Mouse (Mus musculus): ENCODE results near the gene Hrasls. TPM values are rescaled to one million over a fixed set of nuclear protein-coding genes. Genes with fewer than 3 reads are reported as not detected.

The Hrasls gene
- total and polyA plus RNA-seq, 3 experiments = not detected

DNA sequence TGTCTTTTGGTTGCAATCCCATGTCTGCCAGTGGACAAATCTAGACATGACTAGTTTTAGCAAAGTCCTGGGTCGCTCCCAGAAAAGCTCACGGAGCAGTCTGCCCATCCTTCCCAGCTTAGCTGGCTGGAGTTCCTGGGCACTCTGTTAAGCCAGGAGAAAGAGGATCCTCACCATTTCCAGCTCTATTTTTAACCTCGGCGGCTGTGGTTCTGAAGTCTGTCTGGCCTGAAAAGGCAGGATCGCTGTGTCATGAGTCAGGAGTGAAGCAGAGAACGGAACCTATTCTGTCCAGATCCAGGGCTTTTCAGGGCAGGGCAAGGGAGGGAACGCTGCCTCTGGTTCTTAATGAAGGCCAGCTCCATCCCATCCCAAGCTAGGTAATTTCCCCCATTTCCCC, 654 bp upstream of the Hrasls start:
- Histone ChIP-seq H3K36me3 (replicated peaks in 1 of 2; ENCODE audit: control insufficient read depth in 1 of 2, insufficient read depth in 1 of 2, low read length in 1 of 2) (no peaks in the 10 kb centered on the region), H3K27me3 (replicated peaks) (no peaks in the 10 kb centered on the region), H3K4me1 (ENCODE audit: control insufficient read depth in 1 of 2, insufficient read depth in 2 of 2) (no peaks in the 10 kb centered on the region), H3K9ac (ENCODE audit: insufficient read depth, low read depth) (no peak overlapping the region), H3K4me2 (ENCODE audit: insufficient read depth, low read depth, poor library complexity, severe bottlenecking) (no peak overlapping the region), H3K27ac (ENCODE audit: insufficient read depth, low read depth) (no peak overlapping the region), H3K4me3 (replicated peaks in 1 of 3; ENCODE audit: low read depth in 2 of 3, low read length in 2 of 3, poor library complexity in 1 of 3) (no peak overlapping the region), H3K79me2 (replicated peaks; ENCODE audit: control insufficient read depth, extremely low read depth, insufficient read depth, poor library complexity, severe bottlenecking) (no peaks in the 10 kb centered on the region), H3K9me3 (replicated peaks; ENCODE audit: low read length) (peaks cover 77% of the 10 kb centered on the region)
- in situ Hi-C loops (cut with MboI; ENCODE audit: low pct_ligation_motif_present, low pct_unique_long_range_greater_than_20kb, low sequenced_read_pairs) = no loop called here
- DNase-seq (ENCODE audit: extremely low read depth) = no peak
- TF ChIP-seq EP300 (IDR thresholded peaks at IDR 0.05; ENCODE audit: low read length) (no peak), GABPA (IDR thresholded peaks at IDR 0.05; ENCODE audit: insufficient replicate concordance, low read depth, low read length) (no peak)
- dilution Hi-C loops (cut with MboI; ENCODE audit: extremely low pct_ligation_motif_present, extremely low pct_unique_long_range_greater_than_20kb, low sequenced_read_pairs) = no loop called here

DNA sequence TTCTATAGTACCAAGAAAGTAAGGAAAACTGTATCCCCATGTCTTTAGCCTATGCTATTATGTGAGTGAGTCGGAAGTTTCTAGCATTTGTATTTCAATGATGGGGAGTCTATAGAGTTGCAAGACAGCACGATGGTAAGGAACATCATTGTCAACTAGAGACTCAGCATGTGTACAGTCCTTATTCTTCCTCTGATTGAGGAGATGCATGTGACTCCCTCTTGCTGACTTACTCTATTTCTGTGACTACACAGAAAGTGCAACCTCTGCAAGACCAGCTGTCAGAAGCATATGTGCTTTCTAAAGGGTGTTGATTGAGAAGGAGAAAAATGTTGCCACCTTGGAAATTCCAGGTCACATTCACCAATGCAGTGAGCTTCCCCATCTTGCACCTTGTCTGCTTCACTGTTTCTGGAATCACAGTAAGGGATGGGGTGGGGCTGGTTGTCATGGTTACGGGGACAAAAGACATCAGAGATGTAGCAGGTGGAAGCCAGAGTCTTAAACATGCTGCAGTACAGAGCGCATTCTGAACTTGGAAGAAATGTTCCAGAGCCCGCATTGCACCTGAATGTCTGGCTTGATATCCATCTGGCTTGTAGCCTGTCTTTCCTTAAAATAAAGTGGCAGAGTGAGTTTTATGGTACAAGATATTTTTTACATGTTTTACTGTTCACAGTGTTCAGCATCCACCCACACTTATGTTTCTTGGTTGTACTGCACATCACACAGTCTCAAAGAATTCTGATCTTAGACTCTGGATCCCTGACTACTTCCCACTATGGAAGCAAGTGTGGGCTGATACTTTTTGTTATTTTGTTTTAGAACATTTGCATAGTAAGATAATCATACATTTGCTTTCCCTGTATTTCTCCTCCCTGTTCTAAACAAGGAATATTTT, 7.2 kb downstream of the Hrasls start:
- dilution Hi-C loops (cut with MboI; ENCODE audit: extremely low pct_ligation_motif_present, extremely low pct_unique_long_range_greater_than_20kb, low sequenced_read_pairs) = no loop called here
- in situ Hi-C loops (cut with MboI; ENCODE audit: low pct_ligation_motif_present, low pct_unique_long_range_greater_than_20kb, low sequenced_read_pairs) = no loop called here
- H3K27me3 ChIP-seq (replicated peaks) = no peaks in the 10 kb centered on the region
- peaks cover 69% of the 10 kb centered on the region for H3K9me3 ChIP-seq (replicated peaks; ENCODE audit: low read length)
- TF ChIP-seq ETS1 (conservative IDR thresholded peaks at IDR 0.05; ENCODE audit: low read depth, low read length) (no peak), ZC3H11A (IDR thresholded peaks at IDR 0.05; ENCODE audit: low read depth, low read length) (no peak)
- H3K79me2 ChIP-seq (replicated peaks; ENCODE audit: control insufficient read depth, extremely low read depth, insufficient read depth, poor library complexity, severe bottlenecking) = no peaks in the 10 kb centered on the region
- no peak for DNase-seq (ENCODE audit: extremely low read depth)
- no peaks in the 10 kb centered on the region for H3K36me3 ChIP-seq (replicated peaks in 1 of 2; ENCODE audit: control insufficient read depth in 1 of 2, insufficient read depth in 1 of 2, low read length in 1 of 2)
- no peaks in the 10 kb centered on the region for H3K4me1 ChIP-seq (ENCODE audit: control insufficient read depth in 1 of 2, insufficient read depth in 2 of 2)
- H3K9ac ChIP-seq (ENCODE audit: insufficient read depth, low read depth) = no peak overlapping the region
- H3K27ac ChIP-seq (ENCODE audit: insufficient read depth, low read depth) = no peak overlapping the region
- no peak overlapping the region for H3K4me3 ChIP-seq (replicated peaks in 1 of 3; ENCODE audit: low read depth in 2 of 3, low read length in 2 of 3, poor library complexity in 1 of 3)
- no peak overlapping the region for H3K4me2 ChIP-seq (ENCODE audit: insufficient read depth, low read depth, poor library complexity, severe bottlenecking)

DNA sequence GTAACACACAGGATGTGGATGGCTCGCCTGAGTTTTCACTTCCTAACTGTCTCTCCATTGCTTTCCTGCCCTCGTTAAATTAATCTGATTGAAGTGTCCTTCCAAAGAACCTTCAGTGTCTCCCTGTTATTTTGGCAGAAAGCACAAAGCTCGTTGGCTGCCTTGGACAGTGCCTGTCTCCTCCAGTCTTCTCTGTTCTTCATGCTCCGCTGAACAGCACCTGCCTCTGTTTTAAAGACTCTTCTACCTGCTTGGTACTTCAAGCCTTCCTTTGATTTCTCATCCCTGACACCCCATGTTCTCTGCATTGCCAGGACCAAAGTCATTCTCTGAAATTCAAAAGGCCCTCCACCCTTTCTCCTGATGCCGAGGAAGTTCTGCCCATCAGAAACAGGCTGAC, 26.5 kb downstream of the Hrasls start:
- dilution Hi-C loops (cut with MboI; ENCODE audit: extremely low pct_ligation_motif_present, extremely low pct_unique_long_range_greater_than_20kb, low sequenced_read_pairs) = no loop called here
- Histone ChIP-seq H3K4me1 (ENCODE audit: control insufficient read depth in 1 of 2, insufficient read depth in 2 of 2) (no peaks in the 10 kb centered on the region), H3K9ac (ENCODE audit: insufficient read depth, low read depth) (no peak overlapping the region), H3K9me3 (replicated peaks; ENCODE audit: low read length) (peaks cover 70% of the 10 kb centered on the region), H3K79me2 (replicated peaks; ENCODE audit: control insufficient read depth, extremely low read depth, insufficient read depth, poor library complexity, severe bottlenecking) (no peaks in the 10 kb centered on the region), H3K27ac (ENCODE audit: insufficient read depth, low read depth) (no peak overlapping the region), H3K27me3 (replicated peaks) (no peaks in the 10 kb centered on the region), H3K4me3 (replicated peaks in 1 of 3; ENCODE audit: low read depth in 2 of 3, low read length in 2 of 3, poor library complexity in 1 of 3) (no peak overlapping the region), H3K36me3 (replicated peaks in 1 of 2; ENCODE audit: control insufficient read depth in 1 of 2, insufficient read depth in 1 of 2, low read length in 1 of 2) (no peaks in the 10 kb centered on the region), H3K4me2 (ENCODE audit: insufficient read depth, low read depth, poor library complexity, severe bottlenecking) (no peak overlapping the region)
- DNase-seq (ENCODE audit: extremely low read depth) = no peak
- in situ Hi-C loops (cut with MboI; ENCODE audit: low pct_ligation_motif_present, low pct_unique_long_range_greater_than_20kb, low sequenced_read_pairs) = no loop called here
- TF ChIP-seq SIN3A (IDR thresholded peaks at IDR 0.05; ENCODE audit: low read length) (no peak), POLR2AphosphoS2 (IDR thresholded peaks at IDR 0.05; ENCODE audit: low read depth, low read length) (no peak), NELFE (IDR thresholded peaks at IDR 0.05; ENCODE audit: low read depth, low read length) (no peak), CHD2 (IDR thresholded peaks at IDR 0.05; ENCODE audit: low read length) (no peak), RAD21 (IDR thresholded peaks at IDR 0.05; ENCODE audit: low read depth, low read length) (no peak), MEF2A (IDR thresholded peaks at IDR 0.05; ENCODE audit: borderline replicate concordance, low read depth, low read length) (no peak)
